In the genomic region with DNA sequence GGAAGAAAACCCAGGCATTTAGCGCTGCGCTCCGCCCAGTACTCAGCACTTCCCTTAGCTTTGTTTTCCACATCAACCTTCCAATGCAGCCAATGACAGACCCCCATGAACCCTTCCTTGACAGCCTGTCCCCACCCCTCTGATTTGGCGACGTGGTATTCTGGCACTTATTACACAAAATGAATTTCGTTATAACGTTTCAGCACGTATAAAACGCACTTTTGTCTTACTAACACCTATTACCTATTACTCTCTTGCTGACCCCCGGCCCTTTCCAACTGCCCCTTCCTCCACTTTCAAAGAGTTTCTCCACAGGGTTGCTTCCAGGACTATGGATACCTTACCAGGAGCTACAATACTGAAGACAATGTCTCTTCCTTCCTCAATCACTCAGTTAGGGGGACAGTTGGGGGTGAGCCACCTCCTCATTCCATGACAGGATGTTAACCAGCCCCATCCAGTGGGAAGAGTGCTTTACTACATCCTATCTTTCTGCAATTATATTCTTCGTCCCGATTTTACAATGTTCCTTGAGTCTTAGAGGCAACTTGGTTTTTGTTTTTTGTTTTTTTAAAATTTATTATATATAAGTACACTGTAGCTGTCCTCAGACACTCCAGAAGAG, we compare ENCODE assay signal across 8 mouse cellular contexts. TPM values are rescaled to one million over a fixed set of nuclear protein-coding genes. Genes with fewer than 3 reads are reported as not detected.
A peak's percentile ranks its signal among the peaks of the same experiment; 100 is the strongest.
DNase-seq lines count a peak whose midpoint lies in the region; ATAC-seq and TF ChIP-seq lines count a peak whose summit lies in the region.

No protein-coding gene starts in this region.

- 12% methylated on average over 12 of the region's 12 CpGs for WGBS in forebrain, embryonic 13.5 days
- WGBS in liver, embryonic 14.5 days (ENCODE audit: insufficient replicate concordance) = 8% methylated on average over 12 of the region's 12 CpGs

- no peak; the same call in 1 of the 2 replicates for TF ChIP-seq CTCF in liver, embryonic 14.5 days (IDR thresholded peaks at IDR 0.05; ENCODE audit: low read depth)

- intact Hi-C loops in gastrocnemius, postnatal 14 days (cut with DNase I; ENCODE audit: low total_unique reads) = no loop called here

- H3K9me3 ChIP-seq in forebrain, embryonic 13.5 days (replicated peaks) = no peaks in the 10 kb centered on the region
- no peaks in the 10 kb centered on the region for H3K9me3 ChIP-seq in liver, embryonic 14.5 days (ENCODE audit: control insufficient read depth, low read length)

- H3K4me2 ChIP-seq in forebrain, embryonic 13.5 days = peak overlapping the region; percentile 64
- peak overlapping the region; percentile 82 for H3K4me2 ChIP-seq in liver, embryonic 14.5 days (ENCODE audit: low read depth)

- H3K9ac ChIP-seq in forebrain, embryonic 13.5 days = peak overlapping the region; percentile 75
- H3K9ac ChIP-seq in liver, embryonic 14.5 days (replicated peaks) = peak overlapping the region; percentile 73

- ATAC-seq in CD4-positive, CD25-positive, alpha-beta regulatory T cell, adult 4 months = peak; percentile 66
- ATAC-seq in forebrain, embryonic 13.5 days = peak; percentile 34; the same call in 1 of the 2 replicates
- ATAC-seq in liver, embryonic 14.5 days (ENCODE audit: insufficient read depth) = no peak

- peaks cover 34% of the 10 kb centered on the region for H3K4me1 ChIP-seq in forebrain, embryonic 13.5 days
- peaks cover 5 to 15% of the 10 kb centered on the region in 2 experiments for H3K4me1 ChIP-seq in liver, embryonic 14.5 days (replicated peaks; ENCODE audit: control insufficient read depth in 2 of 2, insufficient read depth in 2 of 2, low read length in 1 of 2)

- 0 out of 2 replicates have a peak, but pooled peaks have one; percentile 7 for TF ChIP-seq EP300 in liver, embryonic 14.5 days (IDR thresholded peaks at IDR 0.05; ENCODE audit: low read depth)

- H3K27me3 ChIP-seq in forebrain, embryonic 13.5 days = no peaks in the 10 kb centered on the region
- H3K27me3 ChIP-seq in liver, embryonic 14.5 days (ENCODE audit: control insufficient read depth, insufficient read depth, low read length) = no peaks in the 10 kb centered on the region

- peaks cover 44% of the 10 kb centered on the region for H3K36me3 ChIP-seq in forebrain, embryonic 13.5 days (ENCODE audit: poor library complexity, severe bottlenecking)
- peaks cover 27% of the 10 kb centered on the region for H3K36me3 ChIP-seq in liver, embryonic 14.5 days (replicated peaks; ENCODE audit: control insufficient read depth, insufficient read depth, low read depth)

- H3K4me3 ChIP-seq in forebrain, embryonic 13.5 days = peak overlapping the region; percentile 28
- H3K4me3 ChIP-seq in liver, embryonic 14.5 days (ENCODE audit: insufficient read depth in 1 of 2, low read depth in 2 of 2, low read length in 2 of 2) = peak overlapping the region; percentile 45 to 57

- H3K27ac ChIP-seq in forebrain, embryonic 13.5 days = peak overlapping the region; percentile 98
- H3K27ac ChIP-seq in liver, embryonic 14.5 days = peak overlapping the region; percentile 31

- DNase-seq in gastrocnemius, postnatal 14 days = peak; percentile 41
- DNase-seq in gastrocnemius, postnatal 10 days = no peak
- DNase-seq in liver, embryonic 14.5 days (ENCODE audit: low read depth in 3 of 3, low spot score in 3 of 3) = no peak
- DNase-seq in urinary bladder, postnatal 14 days (ENCODE audit: low spot score) = no peak
- no peak for DNase-seq in thymus, postnatal 25 days
- DNase-seq in left cerebral cortex, adult 8-10 months (ENCODE audit: low spot score in 2 of 2) = no peak

RNA-seq across cellular contexts. Expression of gene Sema3b, which starts 4.0 kb away (rescaled TPM):
- 10 to 100 TPM; 27.6 to 35.2 TPM for total RNA-seq in gastrocnemius, postnatal 14 days (2021)
- total RNA-seq in gastrocnemius, postnatal 10 days (2021) = 10 to 100 TPM; 41.8 to 51.3 TPM
- not detected for polyA plus RNA-seq in CD4-positive, CD25-positive, alpha-beta regulatory T cell, adult 4 months (2017; shearing (Covaris generic))
- 1.8 and 2.0 TPM in 2 replicates for polyA plus RNA-seq in forebrain, embryonic 13.5 days (2015; fragmentation: Nextera tagmentation; extraction: Ambion mirVana)
- polyA plus RNA-seq in liver, embryonic 14.5 days (2012; rRNA removed) = 0.22 and 0.31 TPM in 2 replicates
- 0.25 and 0.33 TPM in 2 replicates for polyA plus RNA-seq in liver, embryonic 14.5 days (2014; fragmentation: Nextera tagmentation; extraction: Ambion mirVana)
- total RNA-seq in left cerebral cortex, adult 8-10 months (2022) = 1 to 10 TPM; 5.1 to 5.9 (median 5.3) TPM

RNA-seq across cellular contexts. Expression of gene Gnai2, which starts 22.1 kb away (rescaled TPM):
- 100 to 1,000 TPM; 139 to 152 TPM for total RNA-seq in gastrocnemius, postnatal 14 days (2021)
- 100 to 1,000 TPM; 193 to 231 TPM for total RNA-seq in gastrocnemius, postnatal 10 days (2021)
- 100 to 1,000 TPM; 120 to 139 TPM for polyA plus RNA-seq in CD4-positive, CD25-positive, alpha-beta regulatory T cell, adult 4 months (2017; shearing (Covaris generic))
- polyA plus RNA-seq in forebrain, embryonic 13.5 days (2015; fragmentation: Nextera tagmentation; extraction: Ambion mirVana) = 397 and 426 TPM in 2 replicates
- polyA plus RNA-seq in liver, embryonic 14.5 days (2012; rRNA removed) = 94.3 and 124 TPM in 2 replicates
- polyA plus RNA-seq in liver, embryonic 14.5 days (2014; fragmentation: Nextera tagmentation; extraction: Ambion mirVana) = 137 and 138 TPM in 2 replicates
- 100 to 1,000 TPM; 239 to 252 (median 247) TPM for total RNA-seq in left cerebral cortex, adult 8-10 months (2022)

RNA-seq across cellular contexts. Expression of gene Ifrd2, which starts 25.6 kb away (rescaled TPM):
- total RNA-seq in gastrocnemius, postnatal 14 days (2021) = 10 to 100 TPM; 33.5 to 42.7 TPM
- total RNA-seq in gastrocnemius, postnatal 10 days (2021) = 10 to 100 TPM; 34.6 to 40.4 TPM
- polyA plus RNA-seq in CD4-positive, CD25-positive, alpha-beta regulatory T cell, adult 4 months (2017; shearing (Covaris generic)) = 10 to 100 TPM; 30.1 to 36.2 TPM
- 15.4 and 20.8 TPM in 2 replicates for polyA plus RNA-seq in forebrain, embryonic 13.5 days (2015; fragmentation: Nextera tagmentation; extraction: Ambion mirVana)
- 113 and 135 TPM in 2 replicates for polyA plus RNA-seq in liver, embryonic 14.5 days (2012; rRNA removed)
- polyA plus RNA-seq in liver, embryonic 14.5 days (2014; fragmentation: Nextera tagmentation; extraction: Ambion mirVana) = 149 and 173 TPM in 2 replicates
- total RNA-seq in left cerebral cortex, adult 8-10 months (2022) = 10 to 100 TPM; 11.3 to 15.5 (median 15.3) TPM

RNA-seq across cellular contexts. Expression of gene Hyal3, which starts 32.4 kb away (rescaled TPM):
- under 1 TPM; 0.23 to 0.49 TPM for total RNA-seq in gastrocnemius, postnatal 14 days (2021)
- 1 to 10 TPM in 1 of 2 experiments, under 1 TPM in 1; 0.28 to 1.1 TPM for total RNA-seq in gastrocnemius, postnatal 10 days (2021)
- 1 to 10 TPM in 1 of 2 experiments, under 1 TPM in 1; 0.90 to 1.4 TPM for polyA plus RNA-seq in CD4-positive, CD25-positive, alpha-beta regulatory T cell, adult 4 months (2017; shearing (Covaris generic))
- 1.1 and 1.5 TPM in 2 replicates for polyA plus RNA-seq in forebrain, embryonic 13.5 days (2015; fragmentation: Nextera tagmentation; extraction: Ambion mirVana)
- 0.45 and 0.80 TPM in 2 replicates for polyA plus RNA-seq in liver, embryonic 14.5 days (2012; rRNA removed)
- 0.69 and 0.87 TPM in 2 replicates for polyA plus RNA-seq in liver, embryonic 14.5 days (2014; fragmentation: Nextera tagmentation; extraction: Ambion mirVana)
- total RNA-seq in left cerebral cortex, adult 8-10 months (2022) = 1 to 10 TPM; 1.0 to 1.7 (median 1.1) TPM

RNA-seq across cellular contexts. Expression of gene Naa80, which starts 34.4 kb away (rescaled TPM):
- total RNA-seq in gastrocnemius, postnatal 14 days (2021) = 10 to 100 TPM; 12.0 TPM
- total RNA-seq in gastrocnemius, postnatal 10 days (2021) = 10 to 100 TPM; 12.1 to 15.7 TPM
- polyA plus RNA-seq in CD4-positive, CD25-positive, alpha-beta regulatory T cell, adult 4 months (2017; shearing (Covaris generic)) = 10 to 100 TPM; 25.4 to 34.9 TPM
- 14.5 and 17.9 TPM in 2 replicates for polyA plus RNA-seq in forebrain, embryonic 13.5 days (2015; fragmentation: Nextera tagmentation; extraction: Ambion mirVana)
- 11.4 and 16.9 TPM in 2 replicates for polyA plus RNA-seq in liver, embryonic 14.5 days (2012; rRNA removed)
- 8.9 and 11.8 TPM in 2 replicates for polyA plus RNA-seq in liver, embryonic 14.5 days (2014; fragmentation: Nextera tagmentation; extraction: Ambion mirVana)
- total RNA-seq in left cerebral cortex, adult 8-10 months (2022) = 10 to 100 TPM in 3 of 4 experiments, 1 to 10 TPM in 1; 9.1 to 17.4 (median 13.3) TPM

Comparison
In these comparisons a context has a peak if more than half of its experiments do, and no peak if none do; other contexts are left out.
1. RNA of gene Sema3b, which starts 4.0 kb away (total RNA-seq): 41.8 to 51.3 TPM in gastrocnemius, postnatal 10 days and 27.6 to 35.2 TPM in gastrocnemius, postnatal 14 days; 5.1 to 5.9 TPM in left cerebral cortex, adult 8-10 months; every median in the first group is over 4 times any median in the second.